Mouse (Mus musculus) kidney, embryonic 16.5 days (tissue): ENCODE measurements around the gene Slc35b2. TPM values are rescaled to one million over a fixed set of nuclear protein-coding genes. Genes with fewer than 3 reads are reported as not detected.
A peak's percentile ranks its signal among the peaks of the same experiment; 100 is the strongest.

Experiments
- ATAC-seq: fragments of 200-750 bp; cut with Nextera tagmentation; 2 replicates; pipeline ENCODE4 v1.8.0; 2017; ENCODE audit warnings: moderate TSS enrichment; ENCODE audit not compliant: low FRiP score, low TSS enrichment
- H3K27ac ChIP-seq: fragments of 300-500 bp; sonication (generic); 2 replicates; pipeline ENCODE4 v1.5.1; 2014; ENCODE audit warnings: low read length
- H3K27me3 ChIP-seq: fragments of 300-500 bp; sonication (generic); 2 replicates; pipeline ENCODE4 v1.6.1; 2014; ENCODE audit warnings: low read length, control low read depth, mixed read lengths; ENCODE audit not compliant: insufficient read depth
- H3K36me3 ChIP-seq: fragments of 300-500 bp; sonication (generic); 2 replicates; pipeline ENCODE4 v1.6.1; 2014; ENCODE audit warnings: low read length, control low read depth, mixed read lengths; ENCODE audit not compliant: insufficient read depth
- H3K4me1 ChIP-seq: fragments of 300-500 bp; sonication (generic); 2 replicates; pipeline ENCODE4 v1.6.1; 2014; ENCODE audit warnings: low read length, control low read depth, mixed read lengths; ENCODE audit not compliant: insufficient read depth
- H3K4me2 ChIP-seq: fragments of 300-500 bp; sonication (generic); replicated peaks from 2 replicates; pipeline ENCODE4 v1.6.1; 2014; ENCODE audit warnings: low read depth, low read length
- H3K4me3 ChIP-seq: fragments of 300-500 bp; sonication (generic); 2 replicates; pipeline ENCODE4 v1.5.1; 2014; ENCODE audit warnings: mild to moderate bottlenecking, low read length
- H3K9ac ChIP-seq: fragments of 300-500 bp; sonication (generic); replicated peaks from 2 replicates; pipeline ENCODE4 v1.6.1; 2014; ENCODE audit warnings: low read length
- H3K9me3 ChIP-seq: fragments of 300-500 bp; sonication (generic); 2 replicates; pipeline ENCODE4 v1.6.1; 2016; ENCODE audit warnings: low read length, control low read depth
- WGBS: fragments of 180-500 bp; shearing (Covaris S2); extraction: QIAGEN DNeasy Blood & Tissue Kit; methylation state at CpG from one replicate; pipeline ENCODE4 v1.1.7; 2014; 5-methylcytosine and 5-hydroxymethylcytosine counted together
- polyA plus RNA-seq: library from polyadenylated mRNA; unstranded; fragments of >200 nt; fragmentation: Nextera tagmentation; extraction: Ambion mirVana; gene quantifications from 2 replicates; pipeline ENCODE4 v1.2.1, GENCODE M21; 2015

Slc35b2 gene
- polyA plus RNA-seq, 1 experiment from 2014 or later = 170 TPM

DNA sequence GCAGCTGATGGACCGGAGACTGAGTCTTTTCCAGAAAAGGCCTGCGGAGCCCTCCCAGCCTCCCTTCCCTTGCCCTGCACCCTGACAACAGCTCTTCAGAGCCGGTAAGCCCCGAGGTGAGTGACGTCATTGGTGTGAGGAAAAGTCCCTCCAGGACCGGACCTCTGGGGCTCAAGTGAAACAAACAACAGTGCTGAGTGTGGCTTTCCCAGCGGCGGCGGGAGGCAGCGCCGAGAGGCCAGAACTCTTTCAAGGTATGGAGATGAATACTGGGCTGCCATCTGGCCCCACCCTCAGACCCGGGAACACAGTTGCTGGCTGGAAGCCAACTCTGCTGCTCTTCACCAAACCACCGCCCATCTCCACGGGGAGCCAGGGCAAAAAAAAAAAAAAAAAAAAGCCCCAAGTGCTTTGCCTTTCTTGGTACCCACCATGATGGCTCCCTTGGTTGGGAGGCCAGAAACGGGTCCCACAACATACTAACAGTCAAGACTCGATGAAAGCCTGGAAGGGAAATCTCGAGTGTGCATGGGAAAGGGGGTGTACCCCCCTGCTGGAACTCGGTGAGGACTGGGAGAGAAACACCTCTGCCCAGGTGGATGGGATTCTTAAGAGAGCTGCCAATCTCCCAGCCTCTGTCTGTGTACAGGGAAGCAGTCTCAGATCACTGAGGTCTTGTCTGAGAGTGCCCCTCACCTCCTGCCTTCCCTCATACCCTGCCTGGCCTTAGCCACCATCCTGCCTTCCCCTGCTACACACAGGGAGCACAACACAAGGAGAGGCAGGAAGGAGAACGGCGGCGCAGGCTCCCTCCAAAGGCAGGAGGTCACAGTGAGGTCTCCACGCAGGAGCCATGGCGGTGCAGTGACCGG is 19.4 kb upstream of the Slc35b2 start:
- WGBS = 10% methylated on average over 24 of the region's 24 CpGs
- H3K27me3 ChIP-seq = peaks cover 84% of the 10 kb centered on the region
- peak overlapping the region; percentile 38; the same call in 1 of the 2 replicates for H3K4me3 ChIP-seq
- H3K9me3 ChIP-seq = no peaks in the 10 kb centered on the region
- no peak for ATAC-seq
- no peak overlapping the region for H3K9ac ChIP-seq
- H3K4me2 ChIP-seq = peak overlapping the region; percentile 55
- H3K27ac ChIP-seq = no peak overlapping the region
- H3K36me3 ChIP-seq = no peaks in the 10 kb centered on the region
- H3K4me1 ChIP-seq = peaks cover 15% of the 10 kb centered on the region

DNA sequence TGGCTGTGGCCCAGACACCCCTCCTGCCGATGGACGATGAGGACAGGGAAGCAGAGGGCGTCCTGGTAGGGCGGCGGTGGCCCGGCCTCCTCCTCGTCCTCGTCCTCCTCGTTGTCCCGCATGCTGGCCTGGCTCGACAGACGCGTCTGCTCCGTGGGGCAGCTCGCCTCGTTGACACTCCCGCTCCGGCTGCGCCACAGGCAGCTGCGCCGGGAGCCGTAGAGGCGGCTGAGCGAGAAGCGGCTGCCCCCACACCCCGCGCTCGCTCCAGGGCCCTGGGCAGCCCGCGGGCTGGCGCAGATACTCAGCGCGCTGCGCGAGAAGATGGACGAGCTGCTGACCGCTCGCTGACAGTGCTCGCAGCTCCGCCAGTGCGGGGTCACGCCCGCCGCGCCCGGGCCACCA is 18.8 kb upstream of the Slc35b2 start:
- Histone ChIP-seq H3K4me2 (peak overlapping the region; percentile 55), H3K4me3 (peak overlapping the region; percentile 38), H3K4me1 (peaks cover 18% of the 10 kb centered on the region), H3K9me3 (no peaks in the 10 kb centered on the region), H3K27me3 (peaks cover 80% of the 10 kb centered on the region), H3K27ac (no peak overlapping the region), H3K9ac (no peak overlapping the region), H3K36me3 (no peaks in the 10 kb centered on the region)
- ATAC-seq = no peak
- 4% methylated on average over 46 of the region's 46 CpGs for WGBS

- Histone ChIP-seq H3K9me3 (no peaks in the 10 kb centered on the region), H3K4me1 (peaks cover 22% of the 10 kb centered on the region), H3K36me3 (no peaks in the 10 kb centered on the region), H3K4me2 (peak overlapping the region; percentile 55), H3K27ac (no peak overlapping the region), H3K4me3 (peak overlapping the region; percentile 38), H3K27me3 (peaks cover 79% of the 10 kb centered on the region), H3K9ac (peak overlapping the region; percentile 16; the same call in 1 of the 2 replicates)
- WGBS = 3% methylated on average over 74 of the region's 74 CpGs
- ATAC-seq = no peak
These were observed 18.3 kb upstream of the Slc35b2 start for GRCm38 (mm10) chr17:45545278-45545961.

- H3K9ac ChIP-seq = no peak overlapping the region
- no peak overlapping the region for H3K27ac ChIP-seq
- ATAC-seq = no peak
- peaks cover 64% of the 10 kb centered on the region for H3K27me3 ChIP-seq
- no peaks in the 10 kb centered on the region for H3K9me3 ChIP-seq
- peaks cover 22% of the 10 kb centered on the region for H3K4me1 ChIP-seq
- no peaks in the 10 kb centered on the region for H3K36me3 ChIP-seq
- WGBS = 78% methylated on average over 16 of the region's 16 CpGs
- H3K4me2 ChIP-seq = no peak overlapping the region
- no peak overlapping the region for H3K4me3 ChIP-seq
These were observed 16.7 kb upstream of the Slc35b2 start for GRCm38 (mm10) chr17:45546941-45547340.

DNA sequence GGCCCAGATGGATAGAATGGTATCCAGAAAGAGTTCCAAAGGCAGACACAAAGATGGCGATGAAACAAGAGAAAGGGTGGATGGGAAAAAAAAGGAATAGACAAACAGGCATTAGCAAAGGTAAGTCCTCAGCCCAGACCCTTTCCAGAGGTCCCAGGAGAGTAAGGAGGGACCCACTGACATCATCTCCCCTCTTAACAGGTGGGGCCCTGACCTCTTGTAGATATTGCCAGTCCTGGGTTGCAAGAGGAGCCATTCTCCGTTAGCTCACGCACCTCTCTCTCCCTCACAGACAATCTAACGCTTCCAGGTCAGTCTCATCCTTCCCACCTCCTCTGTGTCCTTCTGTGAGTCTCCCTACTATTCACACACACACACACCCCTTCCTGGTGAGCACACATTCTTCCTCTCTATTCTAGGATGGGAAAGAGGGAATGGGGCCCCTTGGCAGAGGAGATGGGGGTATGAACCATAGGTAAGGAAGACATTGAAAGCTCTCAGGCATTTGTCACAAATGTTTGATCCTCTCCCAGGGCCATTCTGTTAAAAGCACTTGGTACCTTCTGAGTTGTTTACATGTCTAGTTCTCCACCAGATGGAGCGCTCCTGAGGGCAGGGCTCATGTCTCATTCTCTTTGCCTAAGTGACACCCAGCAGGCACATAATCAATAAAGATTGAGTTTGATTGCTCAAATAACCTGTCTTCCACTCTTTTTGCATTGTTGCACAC is 16.0 kb upstream of the Slc35b2 start:
- Histone ChIP-seq H3K4me1 (peaks cover 22% of the 10 kb centered on the region), H3K4me3 (no peak overlapping the region), H3K4me2 (no peak overlapping the region), H3K36me3 (no peaks in the 10 kb centered on the region), H3K9me3 (no peaks in the 10 kb centered on the region), H3K9ac (no peak overlapping the region), H3K27me3 (peaks cover 59% of the 10 kb centered on the region), H3K27ac (no peak overlapping the region)
- 79% methylated on average over 5 of the region's 5 CpGs for WGBS
- ATAC-seq = no peak

DNA sequence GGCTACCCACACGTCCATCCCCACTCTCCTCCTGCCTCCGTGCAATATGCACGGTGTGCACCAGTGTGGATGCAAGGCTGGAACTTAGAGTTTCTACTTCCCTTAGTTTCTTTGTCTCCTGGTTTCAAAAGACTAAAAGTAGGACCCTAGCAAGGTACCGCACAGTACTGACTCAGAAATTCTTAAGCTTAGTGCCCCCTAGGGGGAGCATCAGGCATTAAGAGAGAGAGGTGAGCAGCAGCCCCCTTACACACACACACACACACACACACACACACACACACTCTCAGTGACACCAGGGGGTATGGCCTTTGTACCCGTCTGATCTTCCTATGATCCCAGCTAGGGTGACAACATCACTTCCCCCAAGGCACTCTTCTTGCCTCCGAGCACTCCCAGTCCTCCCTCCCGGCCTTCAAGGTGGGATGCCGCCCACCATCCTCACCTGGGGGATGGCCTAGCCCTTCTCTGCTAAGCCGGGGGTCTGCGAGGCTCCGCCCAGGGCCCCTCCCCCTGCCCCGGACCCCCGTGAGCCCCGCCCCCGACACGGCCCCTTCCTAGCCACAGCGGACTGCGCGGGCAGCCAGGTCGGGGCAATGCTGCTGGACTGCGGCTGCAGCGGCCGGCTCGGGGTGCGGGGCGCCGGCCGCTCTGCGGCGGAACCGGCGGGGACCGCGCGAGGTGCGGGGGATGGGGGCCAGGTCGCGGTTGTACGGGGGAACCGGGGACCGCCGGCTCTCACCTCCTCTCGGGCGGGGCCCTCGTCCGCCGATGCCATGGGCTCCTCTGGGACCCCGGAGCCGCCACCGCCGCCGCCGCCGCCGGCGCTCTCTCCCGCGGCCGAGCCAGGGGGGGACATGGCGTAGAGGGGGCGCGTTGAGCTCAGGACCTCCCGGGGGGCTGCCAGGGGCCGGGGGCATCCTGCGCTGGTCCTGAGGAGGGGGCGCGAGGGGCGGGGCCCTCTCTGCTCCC is 14.8 kb upstream of the Slc35b2 start:
- Histone ChIP-seq H3K27ac (0 out of 2 replicates have a peak overlapping the region, but pooled peaks have one; percentile 4), H3K4me3 (peak overlapping the region; percentile 67), H3K9me3 (no peaks in the 10 kb centered on the region), H3K27me3 (peaks cover 47% of the 10 kb centered on the region), H3K9ac (peak overlapping the region; percentile 74), H3K36me3 (no peaks in the 10 kb centered on the region), H3K4me1 (peaks cover 22% of the 10 kb centered on the region), H3K4me2 (peak overlapping the region; percentile 95)
- peak; percentile 50 for ATAC-seq
- 4% methylated on average over 56 of the region's 68 CpGs for WGBS

DNA sequence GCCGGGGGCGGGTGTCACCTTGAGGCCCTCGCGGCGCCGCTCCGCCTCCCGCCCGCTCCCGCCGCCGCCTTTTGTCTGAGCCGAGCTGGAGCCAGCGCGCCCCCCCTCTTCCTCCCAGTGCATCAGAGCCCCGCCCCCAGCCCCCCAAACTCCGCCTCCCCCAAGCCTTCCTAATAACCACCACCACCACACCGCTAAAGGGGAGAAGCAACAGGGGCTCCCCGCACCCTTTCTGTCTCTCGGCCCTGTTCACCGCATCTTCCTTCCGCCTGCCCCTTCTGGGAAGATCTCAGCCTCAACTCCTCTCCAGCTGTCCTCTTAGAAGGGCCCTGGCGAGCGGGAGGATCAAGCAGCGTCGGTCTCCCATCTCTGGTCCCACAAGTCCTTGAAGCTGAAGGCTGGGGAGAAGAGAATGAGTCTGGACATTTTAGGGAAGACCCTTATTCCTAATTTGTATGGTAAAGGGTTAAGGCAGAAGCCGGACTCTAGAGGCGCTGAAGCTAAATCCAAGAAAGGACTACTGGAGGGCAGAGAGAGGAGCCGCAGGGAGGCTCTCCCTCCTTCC is 14.0 kb upstream of the Slc35b2 start, which contains the start of gene Tmem151b:
Gene Tmem151b, minus strand, starts transcription at position 61 of the 565 bp plus-strand sequence.
- H3K9me3 ChIP-seq = no peaks in the 10 kb centered on the region
- H3K4me2 ChIP-seq = peak within 1 kb of the TSS; percentile 95
- peaks cover 20% of the 10 kb centered on the region for H3K4me1 ChIP-seq
- WGBS = under 1% methylated on average over 19 of the region's 29 CpGs
- peaks cover 38% of the 10 kb centered on the region for H3K27me3 ChIP-seq
- 0 out of 2 replicates have a peak within 1 kb of the TSS, but pooled peaks have one; percentile 4 for H3K27ac ChIP-seq
- H3K4me3 ChIP-seq = peak within 1 kb of the TSS; percentile 67
- no peak for ATAC-seq
- H3K9ac ChIP-seq = peak within 1 kb of the TSS; percentile 74
- no peaks in the 10 kb centered on the region for H3K36me3 ChIP-seq

- Histone ChIP-seq H3K36me3 (no peaks in the 10 kb centered on the region), H3K4me3 (peak overlapping the region; percentile 67; the same call in 1 of the 2 replicates), H3K4me1 (peaks cover 15% of the 10 kb centered on the region), H3K9ac (no peak overlapping the region), H3K4me2 (peak overlapping the region; percentile 95), H3K27me3 (peaks cover 33% of the 10 kb centered on the region), H3K9me3 (no peaks in the 10 kb centered on the region), H3K27ac (no peak overlapping the region)
- ATAC-seq = no peak
- 20% methylated on average over 5 of the region's 5 CpGs for WGBS
These were observed 13.4 kb upstream of the Slc35b2 start for GRCm38 (mm10) chr17:45550253-45550652.
